Mouse (Mus musculus) cerebellum, adult 9-10 months (tissue): ENCODE results near the gene Poc1b.
"Not testable (repeated sequence)": the region's sequence is repeated elsewhere in the genome, so short reads cannot be mapped to it uniquely, and the experiment has no call there.

ENCODE experiments used
- DNase-seq: peaks from one replicate; pipeline ENCODE4 v3.0.0; 2022

Gene Poc1b

GRCm38 (mm10) chr10:99197607-99198305, 90.9 kb downstream of the Poc1b start:
- DNase-seq = no peak

- DNase-seq = no peak
These were observed 92.1 kb downstream of the Poc1b start for GRCm38 (mm10) chr10:99198946-99199345.

- no peak for DNase-seq
These were observed 94.1 kb downstream of the Poc1b start for GRCm38 (mm10) chr10:99200944-99201343.

DNA sequence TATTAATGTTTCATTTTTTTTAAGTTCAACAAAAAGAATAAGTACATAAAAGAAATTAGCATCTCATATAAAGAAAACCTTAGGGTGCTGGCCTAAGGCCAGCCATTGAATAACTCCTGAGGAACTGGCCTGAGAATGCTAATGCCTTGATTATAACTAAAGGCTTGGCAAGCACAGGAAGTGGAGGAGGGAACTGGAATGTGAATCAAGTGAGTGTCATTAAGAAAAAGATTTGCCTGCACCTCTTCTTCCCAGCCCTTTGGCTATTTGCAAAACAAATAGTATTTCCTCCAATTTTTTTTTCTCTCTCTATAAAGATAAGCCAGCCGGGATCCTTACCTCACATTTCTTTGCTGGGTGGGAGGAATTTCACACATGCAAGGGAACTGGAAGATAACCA, 95.0 kb downstream of the Poc1b start:
- DNase-seq = no peak

DNA sequence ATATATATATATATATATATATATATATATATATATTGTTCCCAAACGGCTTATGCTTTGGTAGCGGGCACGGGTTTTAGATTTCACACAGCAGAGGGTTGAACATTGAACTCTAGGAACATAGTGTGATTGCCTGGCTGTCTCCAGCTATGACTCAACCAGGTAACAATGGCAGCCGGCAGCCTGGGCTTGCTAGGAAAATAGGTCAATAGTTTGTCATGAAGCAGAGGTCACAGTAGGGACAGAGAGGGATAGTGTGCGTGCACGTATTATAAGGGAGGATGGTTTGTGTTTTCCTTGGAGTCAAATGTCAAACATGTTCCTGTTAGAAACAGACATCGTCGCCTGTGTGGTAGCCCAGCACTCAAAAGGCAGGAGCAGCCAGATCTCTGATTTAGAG, 95.5 kb downstream of the Poc1b start:
- DNase-seq = no peak

DNA sequence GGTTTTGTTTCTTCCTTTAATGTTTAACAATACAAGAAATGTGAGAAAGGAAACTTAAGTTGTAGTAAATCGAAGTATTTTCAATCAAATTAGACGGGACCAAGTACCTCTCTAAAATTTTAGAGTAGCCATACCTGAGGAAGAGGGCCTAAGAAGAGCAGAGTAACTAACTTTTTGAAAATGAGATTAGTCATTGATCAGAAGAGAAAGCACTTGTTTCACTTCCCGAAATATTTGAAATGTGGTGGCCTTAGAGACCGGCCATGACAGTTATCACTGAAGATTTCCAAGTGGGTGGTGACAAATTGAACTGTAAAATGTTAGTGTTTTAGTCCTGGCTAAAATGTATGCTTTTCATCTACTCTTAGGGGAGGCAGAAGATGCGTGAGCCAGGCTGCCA, 96.3 kb downstream of the Poc1b start:
- DNase-seq = no peak

- DNase-seq = no peak
These were observed 97.0 kb downstream of the Poc1b start for GRCm38 (mm10) chr10:99203577-99204487.

DNA sequence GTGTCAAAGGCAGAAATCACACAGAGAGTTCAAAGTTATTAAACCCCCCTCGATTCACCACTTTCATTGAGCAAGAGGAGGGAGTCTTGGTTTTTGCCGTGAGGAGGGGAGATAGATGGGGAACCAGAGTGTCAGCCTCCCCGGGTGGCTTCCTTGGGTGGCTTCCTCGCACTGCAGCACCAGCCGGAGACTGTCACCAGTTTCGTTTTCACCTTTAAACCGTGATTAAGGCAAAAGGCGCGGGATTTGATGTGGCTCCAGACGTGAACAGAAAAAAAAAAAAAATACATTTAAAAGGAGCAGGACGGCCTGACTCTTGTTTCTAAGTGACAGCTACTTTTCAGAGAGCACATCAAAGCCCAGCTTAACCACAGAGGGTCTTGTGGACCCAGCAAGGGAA, 97.7 kb downstream of the Poc1b start:
- no peak for DNase-seq

- DNase-seq = no peak
These were observed 100.3 kb downstream of the Poc1b start for GRCm38 (mm10) chr10:99207121-99207520.

GRCm38 (mm10) chr10:99209146-99209800, 102.4 kb downstream of the Poc1b start:
- DNase-seq = no peak

GRCm38 (mm10) chr10:99211021-99211420, 104.2 kb downstream of the Poc1b start:
- no peak for DNase-seq

GRCm38 (mm10) chr10:99211503-99212265, 104.8 kb downstream of the Poc1b start:
- DNase-seq = no peak

DNA sequence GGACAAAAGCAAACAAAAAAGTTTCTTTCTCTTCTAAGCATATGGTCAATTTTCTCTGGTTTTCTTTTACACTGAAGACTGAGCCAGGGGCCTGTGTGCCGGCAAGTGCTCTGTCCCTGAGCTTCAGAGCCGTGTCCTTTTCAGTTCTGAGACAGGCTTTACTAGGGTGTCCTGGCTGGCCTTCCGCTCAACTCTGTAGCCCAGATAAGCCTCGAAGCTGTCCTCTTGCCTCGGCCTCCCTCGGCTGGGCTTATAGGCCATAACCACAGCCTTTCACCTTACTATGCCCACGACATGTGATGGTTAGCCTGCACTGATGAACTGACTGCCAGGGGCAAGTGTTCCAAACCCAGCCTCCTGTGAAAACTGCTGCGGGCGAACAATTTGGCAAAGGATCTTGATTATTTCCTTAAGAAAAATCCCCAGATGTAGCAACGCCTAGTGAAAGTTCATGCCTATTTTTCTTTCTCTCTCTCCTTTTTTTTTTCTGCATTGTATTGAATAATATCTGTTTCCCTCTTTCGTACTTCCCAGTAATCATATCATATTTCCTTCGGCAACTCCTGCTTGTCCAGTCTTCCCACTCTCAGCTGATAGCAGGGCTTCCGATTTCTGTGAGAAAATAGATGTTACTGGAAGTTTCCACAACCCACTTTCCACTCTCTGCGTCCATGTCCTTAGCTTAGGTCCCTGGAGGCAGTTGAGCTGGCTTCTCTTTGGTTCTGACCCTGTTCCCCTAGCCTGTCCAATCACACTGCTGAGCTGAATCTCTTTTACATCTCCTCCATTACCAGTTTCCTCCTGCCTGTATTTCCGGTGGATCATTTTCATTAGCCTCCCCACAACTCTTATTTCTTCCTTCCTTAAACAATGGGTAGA, 107.8 kb downstream of the Poc1b start:
- no peak for DNase-seq

- not testable (repeated sequence) for DNase-seq
These were observed 109.7 kb downstream of the Poc1b start for GRCm38 (mm10) chr10:99216570-99216969.

DNA sequence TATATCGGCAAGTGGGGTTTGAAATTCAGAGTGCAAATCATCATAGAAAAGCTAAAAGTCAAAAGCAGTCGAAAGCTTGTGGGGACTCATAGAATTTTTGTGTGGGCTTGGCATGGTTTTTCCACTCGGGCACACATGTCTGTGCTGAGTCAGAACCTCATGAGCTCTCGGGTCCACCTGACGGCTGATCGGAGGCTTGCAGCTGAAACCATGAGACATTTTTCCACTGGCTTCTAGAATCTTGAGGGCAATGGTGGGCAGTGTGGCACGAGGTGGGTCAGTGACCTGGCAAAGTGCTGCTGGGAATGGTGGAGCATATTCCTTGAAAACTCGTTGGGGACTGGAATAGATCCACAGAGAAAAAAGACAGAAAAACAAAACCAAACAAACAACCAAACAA, 114.7 kb downstream of the Poc1b start:
- DNase-seq = no peak

GRCm38 (mm10) chr10:99222726-99223125, 115.9 kb downstream of the Poc1b start:
- DNase-seq = no peak

- no peak for DNase-seq
These were observed 117.4 kb downstream of the Poc1b start for GRCm38 (mm10) chr10:99224218-99224617.

GRCm38 (mm10) chr10:99226782-99227181, 119.9 kb downstream of the Poc1b start:
- no peak for DNase-seq

DNA sequence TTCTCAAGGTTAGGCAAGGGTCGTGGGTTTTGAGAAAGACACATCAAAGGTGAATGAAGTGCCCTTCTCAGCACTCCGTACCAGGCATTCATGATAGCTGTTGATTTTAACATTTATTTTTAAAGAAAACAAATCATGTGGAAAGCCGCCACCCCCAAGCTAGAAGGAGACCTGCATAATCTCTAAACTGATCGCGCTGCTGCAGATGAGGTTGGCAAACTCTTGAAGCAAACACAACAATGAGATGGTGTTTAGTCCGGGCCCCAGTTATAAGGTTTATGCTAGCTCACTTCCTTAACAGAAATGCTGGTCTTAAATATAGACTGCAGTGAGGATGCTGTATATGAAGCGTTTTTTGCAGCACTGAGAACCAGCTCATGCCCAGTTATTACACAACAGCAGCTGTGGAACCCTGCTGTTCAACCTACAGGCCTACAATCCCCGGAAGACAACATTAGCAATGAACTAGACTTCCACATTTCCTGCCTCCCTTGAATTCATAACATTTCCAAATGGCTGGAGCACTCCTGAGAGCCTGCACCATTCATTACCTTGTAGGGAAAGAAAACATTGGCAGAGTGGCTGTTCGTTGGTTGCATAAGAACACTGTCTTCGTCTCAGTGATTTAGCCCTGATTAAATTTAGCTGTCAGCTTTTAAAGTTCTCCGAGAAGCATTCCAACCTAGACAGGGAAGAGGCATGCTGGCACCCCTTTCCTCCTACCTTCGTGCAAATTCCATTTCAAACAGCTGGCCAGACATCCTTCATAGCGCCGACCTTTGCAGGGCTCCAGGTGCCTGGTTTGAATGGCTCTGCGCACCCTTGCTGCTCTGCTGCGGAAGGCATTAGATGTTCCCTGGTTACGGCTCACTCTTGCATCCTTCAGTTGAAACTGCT, 121.4 kb downstream of the Poc1b start:
- no peak for DNase-seq

- DNase-seq = no peak
These were observed 122.3 kb downstream of the Poc1b start for GRCm38 (mm10) chr10:99229031-99229684.
